In the genomic region with DNA sequence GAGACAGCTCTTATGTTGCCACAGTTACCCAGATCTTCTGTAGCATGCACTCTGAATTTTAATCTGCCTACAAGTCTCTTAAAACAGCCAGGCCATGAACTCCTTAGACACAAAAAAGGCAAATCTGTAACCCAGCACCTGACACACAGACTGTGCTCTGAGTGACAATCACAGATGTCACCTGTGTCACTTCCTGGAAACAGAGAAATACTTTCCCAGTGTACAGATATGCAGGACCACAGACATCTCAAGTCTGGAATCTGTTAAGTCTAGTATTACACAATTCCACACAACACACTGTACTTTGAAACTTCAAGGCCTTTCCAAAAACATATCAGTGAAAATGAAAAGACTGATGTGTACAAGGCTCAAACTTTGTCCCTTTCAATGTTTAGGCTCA, we compare ENCODE assay signal across 12 mouse cellular contexts. TPM values are rescaled to one million over a fixed set of nuclear protein-coding genes. Genes with fewer than 3 reads are reported as not detected.
"Had no signal": no experiment of that assay in that cellular context is flagged by ENCODE, and none has a peak within 500 bp of the region (broad histone marks: within the 10 kb centered on the region; RNA-seq: fewer than 3 reads in every experiment).

No protein-coding gene starts in this region.

- H3K9me3 ChIP-seq: limb, embryonic 15.5 days; liver, embryonic 15.5 days; midbrain, embryonic 13.5 days; neural tube, embryonic 15.5 days had no signal

- H3K27me3 ChIP-seq: limb, embryonic 15.5 days; liver, embryonic 15.5 days; midbrain, embryonic 13.5 days; neural tube, embryonic 15.5 days had no signal

- H3K36me3 ChIP-seq: liver, embryonic 15.5 days had no signal

- ATAC-seq: intestine, postnatal 0 days; midbrain, embryonic 13.5 days had no signal

- H3K4me3 ChIP-seq: limb, embryonic 15.5 days; liver, embryonic 15.5 days; midbrain, embryonic 13.5 days; neural tube, embryonic 15.5 days had no signal

- H3K4me1 ChIP-seq: limb, embryonic 15.5 days; liver, embryonic 15.5 days; midbrain, embryonic 13.5 days; neural tube, embryonic 15.5 days had no signal

- H3K27ac ChIP-seq: kidney, postnatal 0 days; limb, embryonic 15.5 days; liver, embryonic 15.5 days; midbrain, embryonic 13.5 days; neural tube, embryonic 15.5 days had no signal

- H3K4me2 ChIP-seq: limb, embryonic 15.5 days; liver, embryonic 15.5 days; midbrain, embryonic 13.5 days; neural tube, embryonic 15.5 days had no signal

- H3K9ac ChIP-seq: limb, embryonic 15.5 days; liver, embryonic 15.5 days; midbrain, embryonic 13.5 days; neural tube, embryonic 15.5 days had no signal

- DNase-seq: kidney, adult 9 months; kidney, postnatal 36 days; right cerebral cortex, adult 18-20 months; right cerebral cortex, postnatal 25 days; thymus, postnatal 4 days had no signal

RNA-seq across cellular contexts. Expression of gene Cdkl4, which starts 47.4 kb away (rescaled TPM):
- polyA plus RNA-seq: small intestine, adult 2 months had no signal
